Mouse (Mus musculus): Measurements from ENCODE around the gene Zfp626.
"Not testable (repeated sequence)": the region's sequence is repeated elsewhere in the genome, so short reads cannot be mapped to it uniquely, and the experiment has no call there.

Zfp626 gene

DNA sequence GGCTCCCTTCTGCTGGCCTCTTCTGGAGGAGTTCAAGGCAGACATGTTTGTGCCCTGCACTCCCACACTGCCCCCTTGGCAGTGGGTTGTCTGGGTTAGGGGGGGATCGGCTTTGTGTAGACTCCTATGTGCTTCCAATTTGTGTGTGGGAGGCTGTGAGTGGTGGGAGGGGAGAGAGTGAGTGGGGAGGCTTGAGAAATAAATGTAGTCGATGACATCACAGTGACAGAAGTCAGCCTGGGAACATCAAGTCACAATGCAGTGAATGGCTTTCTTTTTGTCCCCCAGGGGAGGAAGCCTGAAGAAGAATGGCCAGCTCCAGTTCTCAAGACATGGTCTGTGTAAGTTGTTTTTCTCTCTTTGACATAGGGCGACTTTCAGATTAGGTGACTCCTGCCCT lies at the start of gene Zfp626:
Zfp626 (plus strand) TSS at position 301 of the 400 bp plus-strand sequence.
- in situ Hi-C loops (cut with MboI, MseI), result not testable (repeated sequence)

DNA sequence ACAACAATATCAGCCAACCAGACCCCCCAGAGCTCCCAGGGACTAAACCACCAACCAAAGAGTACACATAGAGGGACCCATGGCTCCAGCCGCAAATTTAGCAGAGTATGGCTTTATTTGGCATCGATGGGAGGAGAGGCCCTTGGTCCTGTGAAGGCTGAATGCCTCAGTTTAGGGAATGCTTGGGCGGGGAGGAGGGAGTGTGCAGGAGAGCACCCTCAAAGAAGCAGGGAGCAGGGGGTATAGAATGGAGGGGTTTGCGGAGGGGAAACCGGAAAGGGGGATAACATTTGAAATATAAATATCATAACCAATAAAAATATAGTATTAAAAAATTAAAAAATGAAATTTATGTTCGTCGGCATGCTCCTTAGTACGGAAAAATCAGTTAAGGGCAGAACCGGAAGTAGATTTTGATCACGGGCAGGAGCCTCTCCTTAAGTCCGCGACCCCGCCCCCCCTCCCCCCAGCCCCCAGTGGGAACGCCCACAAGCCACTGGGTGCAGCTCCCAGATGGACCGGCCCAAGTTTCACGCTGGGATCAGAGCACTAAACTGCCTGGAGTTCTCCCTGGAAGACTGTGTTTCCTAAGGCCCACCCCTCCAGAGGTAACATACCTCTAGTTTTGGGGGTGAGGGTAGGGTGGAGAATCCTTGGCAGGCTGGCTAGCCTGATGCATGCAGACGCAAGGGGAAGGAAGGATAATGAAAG lies 41.7 kb upstream of the Zfp626 start:
- in situ Hi-C loops (cut with MboI, MseI), result no loop called here

DNA sequence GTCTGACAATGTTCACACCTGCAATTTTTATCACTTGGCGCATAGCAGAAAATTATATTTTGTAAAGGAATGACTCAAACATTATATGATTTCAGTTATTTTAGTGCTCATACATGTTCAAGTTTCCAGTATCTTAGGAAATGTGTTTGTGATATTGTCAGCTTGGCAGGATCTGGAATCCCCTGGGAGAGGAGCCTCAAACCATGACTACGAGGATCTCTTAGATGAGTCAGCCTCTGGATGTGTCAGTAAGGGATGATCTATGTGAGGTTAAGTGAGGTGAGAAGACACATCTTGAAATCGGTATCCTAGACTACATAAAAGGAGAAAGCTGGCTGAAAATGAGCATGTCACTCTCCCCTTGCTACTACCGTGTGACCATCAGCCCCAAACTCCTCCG lies 17.7 kb upstream of the Zfp626 start:
- in situ Hi-C loops (cut with MboI, MseI), result no loop called here

DNA sequence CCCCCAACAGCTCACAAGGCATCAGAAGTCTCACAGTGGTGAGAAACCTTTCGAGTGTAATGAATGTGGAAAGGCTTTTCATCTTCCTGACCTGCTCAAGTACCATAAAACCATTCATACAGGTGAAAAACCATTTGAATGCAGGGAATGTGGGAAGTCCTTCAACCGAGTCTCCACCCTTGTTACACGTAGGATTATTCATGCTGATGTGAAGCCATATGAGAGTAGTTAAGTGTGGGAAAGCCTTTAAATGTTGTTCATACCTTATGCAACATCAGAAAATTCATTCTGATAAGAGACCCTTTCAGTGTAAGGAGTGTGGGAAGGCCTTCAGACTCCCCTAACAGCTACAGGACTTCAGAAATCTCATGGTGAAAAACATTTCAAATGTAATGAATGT lies 13.1 kb upstream of the Zfp626 start:
- in situ Hi-C loops (cut with MboI, MseI), result not testable (repeated sequence)

DNA sequence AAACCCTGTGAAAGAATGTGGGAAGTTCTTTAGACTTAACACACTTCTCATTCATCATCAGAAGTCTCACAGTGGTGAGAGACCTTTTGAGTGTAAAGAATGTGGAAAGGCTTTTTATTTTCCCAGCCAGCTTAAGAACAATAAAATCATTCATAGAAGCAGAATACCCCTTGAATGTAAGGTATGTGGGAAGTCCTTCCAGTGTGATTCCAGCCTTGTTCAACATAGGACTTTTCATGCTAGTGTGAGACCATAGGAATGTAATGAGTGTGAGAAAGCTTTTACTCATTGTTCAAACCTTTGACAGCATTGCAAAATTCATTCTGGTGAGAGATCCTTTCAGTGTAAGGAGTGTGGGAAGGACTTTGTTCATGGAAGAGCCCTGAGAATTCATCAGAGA lies 12.4 kb upstream of the Zfp626 start:
- in situ Hi-C loops (cut with MboI, MseI), result no loop called here

DNA sequence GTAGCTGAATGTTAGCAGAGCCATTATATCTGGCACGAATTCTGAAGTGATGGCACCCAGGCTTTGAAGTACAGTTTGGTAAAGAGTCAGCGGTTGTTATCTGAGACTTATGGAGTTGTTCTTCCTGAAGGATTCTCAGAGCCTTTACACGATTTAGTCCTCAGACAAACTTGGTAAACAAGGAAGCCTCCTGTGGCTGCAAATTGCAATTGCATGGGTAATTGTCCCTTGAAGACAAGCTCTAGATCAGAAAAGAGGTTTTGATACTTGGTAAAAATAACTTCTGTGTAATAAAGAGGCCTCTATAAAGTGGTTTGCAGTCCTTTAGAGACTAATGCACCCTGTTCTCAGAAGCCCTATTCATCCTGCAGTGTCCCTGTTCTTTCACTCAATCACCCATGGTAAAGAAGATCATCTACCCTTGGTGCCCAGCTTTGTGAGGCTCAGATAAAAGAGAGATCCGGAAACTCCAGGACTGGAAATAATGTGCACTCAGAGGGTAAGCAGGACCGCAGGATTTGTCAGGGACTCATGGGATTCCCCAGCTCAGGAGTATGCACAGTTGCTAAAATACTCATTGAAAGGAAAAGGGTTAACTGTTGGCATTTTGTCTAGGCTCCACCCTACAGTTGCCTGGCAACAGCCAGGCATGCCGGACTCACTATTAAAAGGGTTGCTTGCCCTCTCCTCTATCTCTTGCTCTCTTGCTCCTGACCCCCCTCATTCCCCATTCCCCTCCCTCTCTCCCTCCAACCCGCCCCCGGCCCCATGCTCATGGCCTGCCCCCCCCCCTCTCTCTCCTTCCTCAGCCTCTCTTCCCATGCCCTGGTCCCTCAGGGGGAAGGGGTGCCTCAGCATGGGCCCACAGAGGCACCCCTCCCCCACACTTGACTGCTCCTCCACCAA lies 8.8 kb upstream of the Zfp626 start:
- in situ Hi-C loops (cut with MboI, MseI), result no loop called here

DNA sequence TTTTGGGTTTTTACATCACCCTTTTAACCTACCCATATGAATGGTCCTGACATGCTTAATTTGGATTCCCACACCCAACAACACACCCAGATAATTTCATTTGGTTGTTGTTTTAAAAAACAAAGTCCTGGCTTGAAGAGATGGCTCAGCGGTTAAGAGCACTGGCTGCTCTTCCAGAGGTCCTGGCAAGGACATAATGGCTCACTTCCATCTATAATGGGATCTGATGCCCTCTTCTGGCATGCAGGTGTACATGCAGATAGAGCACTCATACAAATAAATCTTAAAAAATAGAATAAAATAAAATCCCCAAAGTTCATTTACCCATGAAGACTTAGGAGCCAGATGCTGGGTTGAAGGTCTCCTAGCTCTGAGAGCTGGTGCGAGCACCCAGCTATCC lies 5.9 kb upstream of the Zfp626 start:
- in situ Hi-C loops (cut with MboI, MseI), result loop anchor here (5.0 kb wide), 1 partner anchor 36 kb away; the partner anchor contains the start of gene Zfp59

DNA sequence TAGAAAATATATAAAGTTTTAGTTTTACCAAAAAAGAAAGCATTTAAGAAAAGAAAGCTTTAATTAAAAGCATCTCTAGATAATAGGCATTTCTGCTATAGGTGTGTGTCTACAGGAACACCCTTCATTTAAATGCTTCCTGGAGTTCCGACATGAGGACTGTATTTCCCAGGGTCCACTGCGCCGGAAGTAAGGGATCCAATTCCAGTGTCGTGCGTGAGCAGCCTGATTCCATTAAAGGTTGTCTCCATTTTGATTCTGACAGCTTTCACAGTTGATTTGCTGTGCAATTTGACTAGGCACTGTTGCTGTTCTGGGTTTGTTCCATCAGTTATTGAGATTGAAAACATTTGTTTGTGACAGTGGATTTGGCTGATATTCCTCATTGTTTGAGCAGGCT lies 4.0 kb upstream of the Zfp626 start:
- in situ Hi-C loops (cut with MboI, MseI), result loop anchor here (5.0 kb wide), 1 partner anchor 34 kb away; the partner anchor contains the start of gene Zfp59

DNA sequence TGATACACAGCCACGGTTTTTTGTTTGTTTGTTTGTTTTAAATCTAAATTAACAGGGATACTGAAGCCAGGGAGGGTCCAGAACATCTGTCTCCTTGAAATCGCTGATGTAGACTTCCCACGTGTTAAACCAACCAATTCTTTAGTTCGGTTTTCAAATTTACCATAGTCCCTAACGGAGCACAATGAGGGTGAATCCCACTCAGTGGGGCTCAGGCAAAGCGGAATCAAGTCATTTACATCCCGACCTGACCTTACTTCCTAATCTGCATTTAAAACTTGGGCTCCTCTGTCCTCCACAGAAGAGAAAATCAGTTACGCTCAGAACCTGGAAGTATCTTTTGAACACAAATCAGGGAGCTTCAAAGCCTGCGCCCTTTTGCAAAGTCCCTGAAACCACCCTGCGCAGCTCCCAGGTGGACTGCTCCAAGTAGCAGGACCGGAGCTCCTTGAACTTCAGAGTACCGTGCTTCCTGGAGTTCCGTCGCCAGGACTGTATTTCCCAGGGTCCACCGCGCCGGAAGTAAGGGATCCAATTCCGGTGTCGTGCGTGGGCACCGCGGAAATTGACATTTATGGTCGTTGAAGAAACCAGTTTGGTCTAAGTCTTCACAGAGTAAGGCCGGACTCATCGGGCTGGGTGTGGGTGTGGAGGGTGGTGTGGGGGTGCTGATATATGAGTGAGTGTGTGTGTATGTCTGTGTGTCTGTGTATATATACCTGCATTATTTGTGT lies 2.5 kb upstream of the Zfp626 start:
- in situ Hi-C loops (cut with MboI, MseI), result loop anchor here (5.0 kb wide), 1 partner anchor 33 kb away; the partner anchor contains the start of gene Zfp59

DNA sequence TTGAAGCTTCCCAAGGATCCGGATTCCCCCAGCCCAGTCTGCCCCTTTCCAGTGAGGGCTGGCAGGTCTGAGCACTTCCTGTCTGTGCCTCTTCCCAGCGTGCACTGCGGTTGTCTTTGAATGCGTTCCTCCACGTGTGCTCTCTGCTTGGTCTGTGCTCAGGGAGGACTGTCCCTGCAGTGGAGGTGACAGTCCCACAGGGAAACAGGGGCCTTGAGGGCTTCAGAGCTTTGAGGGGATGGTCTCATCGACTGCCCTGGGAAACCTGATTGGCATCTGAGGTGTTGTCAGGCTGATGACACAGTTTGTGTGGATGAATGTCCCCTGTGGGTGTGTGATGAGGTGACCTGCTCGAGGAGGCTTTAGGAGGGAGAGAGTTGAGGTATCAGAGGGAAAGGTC lies 309 bp downstream of the Zfp626 start:
- in situ Hi-C loops (cut with MboI, MseI), result not testable (repeated sequence)

DNA sequence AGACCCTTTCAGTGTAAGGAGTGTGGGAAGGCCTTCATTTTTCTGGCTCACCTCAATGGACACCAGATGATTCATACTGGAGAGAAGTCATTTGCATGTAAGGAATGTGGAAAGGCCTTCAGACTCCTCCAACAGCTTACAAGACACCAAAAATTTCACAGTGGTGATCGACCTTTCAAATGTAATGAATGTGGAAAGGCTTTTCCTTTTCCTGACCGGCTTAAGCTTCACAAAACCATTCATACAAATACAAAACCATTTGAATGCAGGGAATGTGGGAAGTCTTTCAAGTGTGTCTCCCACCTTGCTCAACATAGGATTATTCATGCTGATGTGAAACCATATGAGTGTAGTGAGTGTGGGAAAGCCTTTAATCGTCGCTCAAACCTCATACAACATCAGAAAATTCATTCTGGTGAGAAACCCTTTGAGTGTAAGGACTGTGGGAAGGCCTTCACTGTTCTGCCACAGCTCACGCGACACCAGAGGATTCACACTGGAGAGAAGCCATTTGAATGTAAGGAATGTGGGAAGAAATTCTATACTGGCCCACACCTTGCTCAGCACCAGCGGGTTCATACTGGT lies 11.6 kb downstream of the Zfp626 start:
- in situ Hi-C loops (cut with MboI, MseI), result no loop called here

DNA sequence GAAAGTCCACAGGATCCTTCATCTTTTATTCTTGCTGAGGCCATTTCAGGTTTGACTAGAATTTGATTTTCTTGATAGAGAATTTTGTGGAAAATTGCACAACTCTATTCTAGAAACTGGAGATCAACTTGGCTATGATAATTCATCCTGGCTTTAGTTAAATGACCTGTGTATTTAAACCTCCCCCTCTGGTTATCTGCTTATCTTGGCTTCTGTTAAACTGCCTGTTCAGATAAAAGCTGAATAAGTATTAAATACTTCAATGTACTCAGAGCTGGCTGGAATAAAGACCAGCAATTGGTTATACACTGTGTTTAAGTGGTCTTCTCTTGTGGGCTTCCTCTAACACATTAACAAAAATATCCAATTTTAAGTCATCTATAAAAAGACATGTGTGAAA lies 15.6 kb downstream of the Zfp626 start:
- in situ Hi-C loops (cut with MboI, MseI), result no loop called here

DNA sequence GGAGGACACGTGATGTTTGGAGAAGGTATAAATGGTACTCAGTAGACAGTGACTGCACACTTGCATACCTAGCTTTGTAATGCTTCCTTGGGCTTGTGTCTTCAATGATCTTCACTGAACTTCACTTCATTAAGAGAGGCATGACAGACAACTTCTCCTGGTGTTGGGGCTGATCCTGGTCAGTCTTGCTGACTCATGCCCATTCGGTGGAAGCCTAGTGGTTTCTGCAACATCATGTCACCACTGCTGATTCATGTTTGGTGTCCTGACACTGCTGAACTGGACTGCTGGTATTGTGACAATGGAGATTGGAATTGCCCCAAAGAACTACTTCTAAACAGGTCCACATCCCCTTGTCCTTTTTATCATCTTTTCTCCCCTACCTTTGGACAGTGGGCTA lies 27.1 kb downstream of the Zfp626 start:
- in situ Hi-C loops (cut with MboI, MseI), result no loop called here

DNA sequence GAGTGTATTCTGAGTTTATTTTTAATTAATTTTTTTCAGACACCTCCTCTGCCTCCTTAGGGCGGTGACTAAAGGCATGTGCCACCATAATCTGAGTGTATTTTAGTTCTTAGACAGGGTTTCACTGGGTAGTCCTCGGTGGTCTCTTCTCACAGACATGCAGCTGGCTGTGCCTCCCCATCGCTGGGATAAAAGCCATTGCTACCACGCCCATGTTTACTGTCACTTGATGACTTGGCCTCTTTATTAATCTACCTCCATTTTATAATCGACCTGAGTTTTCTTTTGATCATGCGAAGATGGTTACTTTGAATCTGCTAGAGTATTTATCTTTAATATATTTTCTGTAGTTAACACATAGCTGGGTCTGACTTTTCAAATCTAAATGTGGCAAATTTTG lies 30.9 kb downstream of the Zfp626 start:
- in situ Hi-C loops (cut with MboI, MseI), result loop anchor here (5.0 kb wide), 2 partner anchors 36 to 89 kb away; partner anchors contain the start of gene Zfp974

DNA sequence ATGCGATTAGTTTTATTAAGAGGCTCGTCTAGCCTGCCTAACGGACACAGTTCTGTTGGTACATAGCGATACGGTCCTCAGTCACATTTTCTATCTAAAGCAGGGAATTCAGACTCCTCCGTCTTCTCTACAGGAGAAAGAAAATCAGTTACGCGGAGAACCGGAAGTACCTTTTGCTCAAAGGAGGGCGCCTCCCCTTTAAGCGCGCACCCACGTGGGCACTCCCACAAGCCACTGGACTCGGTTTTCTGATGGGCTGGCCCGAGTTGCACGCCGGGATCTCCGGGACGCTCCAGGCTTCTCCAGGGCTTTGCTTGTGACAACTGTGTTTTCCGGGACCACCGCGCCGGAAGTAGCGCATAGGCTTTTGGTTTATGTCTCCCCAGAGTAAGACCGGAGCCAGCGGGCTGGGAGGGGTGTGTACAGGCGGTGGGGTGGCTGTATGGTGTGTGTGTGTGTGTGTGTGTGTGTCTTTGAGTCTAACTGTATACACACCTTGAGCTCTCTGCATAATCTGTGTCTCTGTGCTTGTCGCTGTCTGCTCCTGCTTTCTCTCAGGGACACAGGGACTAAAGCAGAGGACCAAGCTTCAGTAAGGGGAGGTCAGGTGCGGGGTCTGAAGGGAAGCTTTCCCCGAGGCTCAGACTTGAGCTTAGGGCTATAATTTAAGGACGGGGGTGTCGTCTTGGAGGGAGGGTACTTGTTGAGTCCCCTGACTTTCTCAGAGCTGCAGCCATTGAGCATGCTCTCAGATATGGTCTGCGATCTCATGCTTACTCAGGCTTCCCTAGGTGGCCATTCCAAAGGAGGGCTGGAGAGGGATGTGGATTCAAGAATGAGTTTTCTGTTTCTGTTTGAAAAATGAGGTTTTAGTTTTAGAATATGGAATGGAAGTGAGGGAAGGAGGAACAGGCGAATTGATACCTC lies 31.6 kb downstream of the Zfp626 start, which contains the start of gene Zfp59:
Zfp59 (plus strand) TSS at position 285 of the 927 bp plus-strand sequence.
- in situ Hi-C loops (cut with MboI, MseI), result loop anchor here (5.0 kb wide), 2 partner anchors 36 to 89 kb away; partner anchors contain the start of gene Zfp974

DNA sequence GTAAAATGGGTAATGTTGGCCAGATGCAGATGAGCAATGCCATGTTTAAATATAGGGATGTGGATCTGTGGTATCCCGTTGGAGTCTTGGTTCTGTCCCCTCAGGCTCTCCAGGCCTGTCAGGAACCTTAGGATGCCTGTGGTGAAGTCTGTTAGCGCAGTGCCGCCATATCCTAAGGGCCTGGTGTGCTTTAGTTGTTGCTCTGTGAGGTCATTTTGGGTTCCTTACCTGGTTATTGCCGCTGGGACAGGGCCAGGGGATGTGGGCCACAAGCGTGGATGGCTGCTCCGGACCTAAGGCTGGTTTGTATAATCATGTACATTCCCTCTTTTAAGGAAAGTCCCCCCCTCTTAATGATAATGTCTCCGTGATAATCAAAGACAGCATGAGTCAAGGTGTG lies 32.6 kb downstream of the Zfp626 start:
- in situ Hi-C loops (cut with MboI, MseI), result loop anchor here (5.0 kb wide), 2 partner anchors 37 to 88 kb away; partner anchors contain the start of gene Zfp974

DNA sequence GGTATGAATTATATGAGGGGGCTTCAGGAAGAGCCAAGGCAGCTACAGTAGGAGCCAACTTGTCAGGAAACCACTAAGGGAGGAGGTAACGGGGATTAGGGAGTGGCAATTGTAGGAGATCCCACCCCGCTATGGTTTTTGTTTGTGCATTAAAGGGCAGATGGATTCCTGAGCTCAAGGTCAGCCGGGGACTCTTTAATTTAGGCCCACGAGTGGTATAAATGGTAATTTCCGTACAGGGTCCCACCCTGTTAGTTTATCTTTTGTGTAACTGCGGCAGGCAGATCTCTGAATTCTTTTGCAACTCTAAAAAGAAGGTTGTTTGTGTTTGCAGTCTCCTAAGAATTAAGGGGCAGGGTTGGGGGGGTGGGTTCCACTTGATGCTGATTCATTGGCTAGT lies 33.1 kb downstream of the Zfp626 start:
- in situ Hi-C loops (cut with MboI, MseI), result no loop called here

DNA sequence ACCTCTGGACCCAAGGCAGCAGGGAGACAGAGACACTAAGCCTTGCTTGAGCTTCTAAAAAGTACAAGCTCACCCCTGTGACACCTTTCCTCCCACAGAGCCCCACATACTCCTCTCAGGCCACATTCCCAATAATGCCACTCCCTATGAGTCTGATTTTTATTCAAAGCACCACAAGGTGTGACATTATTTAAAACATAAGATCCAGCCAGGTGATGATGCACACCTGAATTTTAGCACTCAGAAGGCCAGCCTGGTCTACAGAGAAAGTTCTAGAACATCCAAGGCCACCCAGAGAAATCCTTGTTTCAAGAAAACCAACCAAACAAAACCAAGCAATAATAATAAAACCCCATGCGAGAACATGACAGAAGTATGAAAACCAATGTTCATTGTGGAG lies 50.2 kb downstream of the Zfp626 start, which contains the start of gene Zfp607a:
Zfp607a (plus strand) TSS at position 301 of the 400 bp plus-strand sequence.
- in situ Hi-C loops (cut with MboI, MseI), result no loop called here

DNA sequence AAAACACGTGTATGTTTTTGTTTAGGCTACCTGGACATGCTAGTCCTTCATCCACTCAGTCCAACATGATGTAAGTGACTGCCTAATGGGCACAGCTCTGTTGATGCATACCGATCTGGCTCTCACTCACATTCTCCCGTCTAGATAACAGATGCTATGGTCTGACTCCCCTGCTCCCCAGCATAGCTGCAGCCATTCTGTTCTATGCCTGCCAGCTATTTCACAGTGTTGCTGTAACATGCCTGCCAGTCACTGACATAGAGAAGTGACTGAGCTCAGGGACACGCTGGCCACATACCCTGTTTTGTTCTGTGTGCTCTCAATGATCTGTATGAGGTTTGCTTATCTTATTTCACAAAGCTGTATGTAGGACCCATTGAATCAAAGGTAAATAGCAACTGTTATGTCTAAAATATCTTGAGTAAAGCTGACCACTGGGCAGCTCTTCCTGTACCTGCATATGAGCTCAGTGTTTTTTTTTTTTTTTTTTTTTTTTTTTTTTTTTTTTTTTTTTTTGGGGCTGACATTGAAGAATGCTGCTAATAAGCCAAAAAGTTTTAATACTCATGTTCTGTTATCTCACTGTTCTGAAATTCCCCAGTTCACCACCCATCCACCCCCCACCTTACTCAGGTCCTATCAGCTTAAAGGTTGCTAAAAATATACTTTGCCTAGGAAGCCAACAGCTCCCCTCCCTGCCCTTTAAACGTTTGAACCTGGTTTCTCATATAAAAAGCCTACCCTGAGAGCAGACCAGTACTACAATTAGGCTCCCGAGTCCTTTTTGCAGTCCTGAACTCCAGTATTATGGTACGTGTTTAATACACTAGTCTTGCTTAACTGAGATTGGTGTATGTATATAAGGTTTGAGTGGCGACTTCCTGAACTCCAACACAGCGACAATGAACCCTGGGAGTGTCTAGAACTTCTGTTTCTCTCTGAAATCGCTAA lies 52.6 kb downstream of the Zfp626 start:
- in situ Hi-C loops (cut with MboI, MseI), result loop anchor here (5.0 kb wide), 2 partner anchors 47 to 122 kb away; no protein-coding TSS in a partner anchor
